Mouse (Mus musculus) liver, embryonic 12.5 days (tissue): ENCODE results near the gene Krt34. TPM values are rescaled to one million over a fixed set of nuclear protein-coding genes. Genes with fewer than 3 reads are reported as not detected.

Experiments
- ATAC-seq: fragments of 200-750 bp; cut with Nextera tagmentation; 2 replicates; pipeline ENCODE4 v1.8.0; 2017; ENCODE audit warnings: moderate number of reproducible peaks, mild to moderate bottlenecking, moderate library complexity
- H3K27ac ChIP-seq: fragments of 300-500 bp; sonication (generic); 2 replicates; pipeline ENCODE4 v1.5.1; 2016; ENCODE audit warnings: mild to moderate bottlenecking
- H3K27me3 ChIP-seq: fragments of 300-500 bp; sonication (generic); replicated peaks from 2 replicates; pipeline ENCODE4 v1.6.1; 2016; ENCODE audit warnings: mild to moderate bottlenecking, moderate library complexity
- H3K36me3 ChIP-seq: fragments of 300-500 bp; sonication (generic); 2 replicates; pipeline ENCODE4 v1.6.1; 2016; ENCODE audit warnings: mild to moderate bottlenecking, moderate library complexity
- H3K4me1 ChIP-seq: fragments of 300-500 bp; sonication (generic); 2 replicates; pipeline ENCODE4 v1.6.1; 2016
- H3K4me2 ChIP-seq: fragments of 300-500 bp; sonication (generic); 2 replicates; pipeline ENCODE4 v1.6.1; 2016; ENCODE audit warnings: mild to moderate bottlenecking, moderate library complexity
- H3K4me3 ChIP-seq: fragments of 300-500 bp; sonication (generic); 2 replicates; pipeline ENCODE4 v1.5.1; 2016; ENCODE audit warnings: mild to moderate bottlenecking, moderate library complexity
- H3K9ac ChIP-seq: fragments of 300-500 bp; sonication (generic); 2 replicates; pipeline ENCODE4 v1.6.1; 2016; ENCODE audit warnings: mild to moderate bottlenecking, moderate library complexity
- H3K9me3 ChIP-seq: fragments of 300-500 bp; sonication (generic); replicated peaks from 2 replicates; pipeline ENCODE4 v1.6.1; 2016; ENCODE audit warnings: mild to moderate bottlenecking, moderate library complexity
- WGBS: fragments of 180-500 bp; shearing (Covaris S2); methylation state at CpG from one replicate; pipeline ENCODE4 v1.1.7; 2016; ENCODE audit not compliant: insufficient replicate concordance; 5-methylcytosine and 5-hydroxymethylcytosine counted together
- polyA plus RNA-seq: library from polyadenylated mRNA; unstranded; fragments of >200 nt; fragmentation: Nextera tagmentation; extraction: Ambion mirVana; gene quantifications from 2 replicates; pipeline ENCODE4 v1.2.1, GENCODE M21; 2016

The Krt34 gene
- polyA plus RNA-seq, 1 experiment from 2014 or later: not detected

DNA sequence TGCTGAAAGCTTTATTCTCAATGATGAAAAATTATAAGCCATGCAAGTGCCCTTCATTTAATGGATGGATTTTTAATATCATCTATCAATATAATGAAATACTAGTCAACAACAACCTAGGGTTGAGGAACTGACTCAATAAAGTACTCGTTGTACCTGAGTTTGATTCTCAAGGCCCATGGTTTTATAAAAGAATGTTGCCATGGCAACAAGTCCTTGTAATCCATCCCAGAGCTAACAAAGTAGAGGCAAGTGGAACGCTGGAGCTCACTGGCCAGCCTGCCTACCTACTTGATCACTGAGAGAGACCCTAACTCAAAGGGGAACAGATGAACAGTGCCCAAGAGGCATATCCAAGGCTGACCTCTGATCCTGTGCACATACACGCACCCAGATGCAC is 50.8 kb downstream of the Krt34 start:
- Histone ChIP-seq H3K9me3 (no peaks in the 10 kb centered on the region), H3K4me2 (no peak overlapping the region), H3K27me3 (peaks cover 23% of the 10 kb centered on the region), H3K27ac (no peak overlapping the region), H3K4me3 (no peak overlapping the region), H3K4me1 (no peaks in the 10 kb centered on the region), H3K36me3 (no peaks in the 10 kb centered on the region), H3K9ac (no peak overlapping the region)
- WGBS: 63% methylated on average over 3 of the region's 3 CpGs
- ATAC-seq: no peak

DNA sequence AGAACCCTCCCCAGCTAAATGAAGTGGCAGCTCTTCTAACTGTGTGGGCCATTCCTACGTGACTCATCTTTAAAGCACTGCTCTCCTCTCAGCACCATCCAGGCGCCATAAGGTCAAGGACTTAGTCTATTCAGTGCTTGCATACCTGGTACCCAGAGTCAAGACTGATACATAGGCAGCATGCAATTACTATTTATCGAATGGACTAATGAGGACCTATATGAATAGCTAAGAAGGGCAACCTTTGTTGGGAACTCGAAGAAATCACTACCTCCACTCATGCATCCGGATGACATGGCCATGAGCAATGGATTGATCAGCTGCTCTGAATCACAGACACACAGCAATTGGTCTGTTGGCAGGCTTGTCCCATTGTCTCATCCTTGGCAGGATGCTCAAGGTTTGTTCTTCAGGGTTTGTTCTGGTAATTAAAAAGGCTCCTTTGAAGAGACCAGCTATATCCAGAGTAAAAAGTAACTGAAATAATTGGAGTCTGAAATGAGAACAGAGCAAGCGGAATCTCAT is 51.4 kb downstream of the Krt34 start:
- no peak overlapping the region for H3K4me2 ChIP-seq
- ATAC-seq: no peak
- peaks cover 23% of the 10 kb centered on the region for H3K27me3 ChIP-seq
- no peak overlapping the region for H3K27ac ChIP-seq
- H3K4me3 ChIP-seq: no peak overlapping the region
- no peak overlapping the region for H3K9ac ChIP-seq
- WGBS: 62% methylated on average over 6 of the region's 6 CpGs
- no peaks in the 10 kb centered on the region for H3K4me1 ChIP-seq
- no peaks in the 10 kb centered on the region for H3K36me3 ChIP-seq
- no peaks in the 10 kb centered on the region for H3K9me3 ChIP-seq

DNA sequence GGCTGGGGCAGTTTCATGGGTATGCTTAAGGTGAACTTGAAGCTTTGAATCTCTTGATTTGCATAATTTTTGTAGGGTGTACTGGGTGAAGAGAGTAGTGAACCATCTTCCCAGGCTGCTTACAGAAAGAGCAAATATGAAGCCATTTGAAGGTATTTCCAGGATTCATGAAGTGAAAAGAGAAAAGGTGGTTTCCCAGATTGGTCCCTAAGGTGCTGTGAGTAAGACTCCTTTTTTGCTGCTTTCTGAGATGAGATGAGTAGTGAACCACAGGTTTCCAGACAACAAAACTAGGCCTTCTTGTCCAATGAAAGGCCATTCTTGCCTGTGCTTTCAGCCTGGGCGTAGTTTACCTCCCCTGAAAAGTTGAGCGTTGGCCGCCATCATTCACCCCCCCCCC is 52.8 kb downstream of the Krt34 start:
- H3K4me2 ChIP-seq: no peak overlapping the region
- no peaks in the 10 kb centered on the region for H3K4me1 ChIP-seq
- no peak overlapping the region for H3K27ac ChIP-seq
- H3K4me3 ChIP-seq: no peak overlapping the region
- H3K27me3 ChIP-seq: peaks cover 10% of the 10 kb centered on the region
- no peaks in the 10 kb centered on the region for H3K9me3 ChIP-seq
- WGBS: 75% methylated on average over 3 of the region's 3 CpGs
- H3K36me3 ChIP-seq: no peaks in the 10 kb centered on the region
- ATAC-seq: no peak
- no peak overlapping the region for H3K9ac ChIP-seq

Other genes starting within 250 kb of the Krt34 start
- gene Gm11596, start 248.1 kb downstream of the Krt34 start, polyA plus RNA-seq: not detected in 2 replicates
- gene Gm11569, start 242.6 kb downstream of the Krt34 start, polyA plus RNA-seq: not detected in 2 replicates
- not detected in 2 replicates for gene Gm11554, start 237.1 kb downstream of the Krt34 start, polyA plus RNA-seq
- gene Krtap4-13, start 231.7 kb downstream of the Krt34 start, polyA plus RNA-seq: not detected in 2 replicates
- not detected in 2 replicates for gene Gm11564, start 225.9 kb downstream of the Krt34 start, polyA plus RNA-seq
- gene 2300003K06Rik, start 203.5 kb downstream of the Krt34 start, polyA plus RNA-seq: not detected in 2 replicates
- gene Krtap4-16, start 189.9 kb downstream of the Krt34 start, polyA plus RNA-seq: not detected in 2 replicates
- not detected in 2 replicates for gene Gm11568, start 183.6 kb downstream of the Krt34 start, polyA plus RNA-seq
- not detected in 2 replicates for gene Gm11559, start 177.1 kb downstream of the Krt34 start, polyA plus RNA-seq
- gene Krtap9-1, start 168.2 kb downstream of the Krt34 start, polyA plus RNA-seq: not detected in 2 replicates
- gene Gm11567, start 162.4 kb downstream of the Krt34 start, polyA plus RNA-seq: not detected in 2 replicates
- gene Krtap31-1, start 133.6 kb downstream of the Krt34 start, polyA plus RNA-seq: not detected in 2 replicates
- gene Gm11565, start 126.8 kb downstream of the Krt34 start, polyA plus RNA-seq: not detected in 2 replicates
- gene Krtap31-2, start 105.3 kb downstream of the Krt34 start, polyA plus RNA-seq: not detected in 2 replicates
- not detected in 2 replicates for gene Krtap9-5, start 93.1 kb downstream of the Krt34 start, polyA plus RNA-seq
- gene Krtap29-1, start 62.5 kb downstream of the Krt34 start, polyA plus RNA-seq: not detected in 2 replicates
- not detected in 2 replicates for gene Krtap16-1, start 55.0 kb downstream of the Krt34 start, polyA plus RNA-seq
- gene Krtap17-1, start 47.6 kb downstream of the Krt34 start, polyA plus RNA-seq: not detected in 2 replicates
- not detected in 2 replicates for gene Krt33a, start 25.3 kb downstream of the Krt34 start, polyA plus RNA-seq
- not detected in 2 replicates for gene Krt33b, start 11.7 kb downstream of the Krt34 start, polyA plus RNA-seq
- not detected in 2 replicates for gene Krt31, start 9.0 kb upstream of the Krt34 start, polyA plus RNA-seq
- gene Krt32, start 46.7 kb upstream of the Krt34 start, polyA plus RNA-seq: not detected in 2 replicates
- not detected in 2 replicates for gene Krt35, start 54.7 kb upstream of the Krt34 start, polyA plus RNA-seq
- not detected in 2 replicates for gene Krt36, start 64.1 kb upstream of the Krt34 start, polyA plus RNA-seq
- not detected in 2 replicates for gene Krt13, start 80.0 kb upstream of the Krt34 start, polyA plus RNA-seq
- 0.28 and 0.36 TPM in 2 replicates for gene Krt15, start 94.4 kb upstream of the Krt34 start, polyA plus RNA-seq
- 4.0 and 6.7 TPM in 2 replicates for gene Krt19, start 107.1 kb upstream of the Krt34 start, polyA plus RNA-seq
- gene Krt9, start 151.7 kb upstream of the Krt34 start, polyA plus RNA-seq: not detected in 2 replicates
- gene Krt14, start 166.0 kb upstream of the Krt34 start, polyA plus RNA-seq: 1.1 and 1.7 TPM in 2 replicates
- gene Krt16, start 207.3 kb upstream of the Krt34 start, polyA plus RNA-seq: not detected in 2 replicates
- gene Krt17, start 219.5 kb upstream of the Krt34 start, polyA plus RNA-seq: 0.27 and 0.30 TPM in 2 replicates
- not detected in 2 replicates for gene Krt42, start 228.3 kb upstream of the Krt34 start, polyA plus RNA-seq